Mouse (Mus musculus) limb, embryonic 13.5 days (tissue): ENCODE measurements around the gene Eng. TPM values are rescaled to one million over a fixed set of nuclear protein-coding genes. Genes with fewer than 3 reads are reported as not detected.

Source experiments
- ATAC-seq: fragments of 200-750 bp; cut with Nextera tagmentation; 2 replicates; pipeline ENCODE4 v1.8.0; 2017; ENCODE audit warnings: low read depth, moderate number of reproducible peaks, moderate TSS enrichment; ENCODE audit not compliant: low FRiP score
- H3K27ac ChIP-seq: fragments of 300-500 bp; sonication (generic); 2 replicates; pipeline ENCODE4 v1.5.1; 2015; ENCODE audit warnings: inconsistent platforms, mild to moderate bottlenecking, moderate library complexity
- H3K27me3 ChIP-seq: fragments of 300-500 bp; sonication (generic); 2 replicates; pipeline ENCODE4 v1.6.1; 2015; ENCODE audit warnings: mild to moderate bottlenecking, inconsistent platforms
- H3K36me3 ChIP-seq: fragments of 300-500 bp; sonication (generic); 2 replicates; pipeline ENCODE4 v1.6.1; 2015; ENCODE audit warnings: inconsistent platforms, mild to moderate bottlenecking, moderate library complexity
- H3K4me1 ChIP-seq: fragments of 300-500 bp; sonication (generic); 2 replicates; pipeline ENCODE4 v1.6.1; 2015; ENCODE audit warnings: inconsistent platforms
- H3K4me2 ChIP-seq: fragments of 300-500 bp; sonication (generic); replicated peaks from 2 replicates; pipeline ENCODE4 v1.6.1; 2015; ENCODE audit warnings: inconsistent platforms, mild to moderate bottlenecking, moderate library complexity
- H3K4me3 ChIP-seq: fragments of 300-500 bp; sonication (generic); 2 replicates; pipeline ENCODE4 v1.5.1; 2015; ENCODE audit warnings: moderate library complexity, mild to moderate bottlenecking, inconsistent platforms
- H3K9ac ChIP-seq: fragments of 300-500 bp; sonication (generic); 2 replicates; pipeline ENCODE4 v1.6.1; 2015; ENCODE audit warnings: mild to moderate bottlenecking, inconsistent platforms
- H3K9me3 ChIP-seq: fragments of 300-500 bp; sonication (generic); 2 replicates; pipeline ENCODE4 v1.6.1; 2016; ENCODE audit warnings: inconsistent platforms
- WGBS: fragments of 180-500 bp; shearing (Covaris S2); methylation state at CpG from one replicate; pipeline ENCODE4 v1.1.7; 2015; 5-methylcytosine and 5-hydroxymethylcytosine counted together
- polyA plus RNA-seq: library from polyadenylated mRNA; unstranded; fragments of >200 nt; fragmentation: Nextera tagmentation; extraction: Ambion mirVana; gene quantifications from 2 replicates; pipeline ENCODE4 v1.2.1, GENCODE M21; 2015

The Eng gene
- polyA plus RNA-seq = 43.5 and 45.6 TPM in 2 replicates

DNA sequence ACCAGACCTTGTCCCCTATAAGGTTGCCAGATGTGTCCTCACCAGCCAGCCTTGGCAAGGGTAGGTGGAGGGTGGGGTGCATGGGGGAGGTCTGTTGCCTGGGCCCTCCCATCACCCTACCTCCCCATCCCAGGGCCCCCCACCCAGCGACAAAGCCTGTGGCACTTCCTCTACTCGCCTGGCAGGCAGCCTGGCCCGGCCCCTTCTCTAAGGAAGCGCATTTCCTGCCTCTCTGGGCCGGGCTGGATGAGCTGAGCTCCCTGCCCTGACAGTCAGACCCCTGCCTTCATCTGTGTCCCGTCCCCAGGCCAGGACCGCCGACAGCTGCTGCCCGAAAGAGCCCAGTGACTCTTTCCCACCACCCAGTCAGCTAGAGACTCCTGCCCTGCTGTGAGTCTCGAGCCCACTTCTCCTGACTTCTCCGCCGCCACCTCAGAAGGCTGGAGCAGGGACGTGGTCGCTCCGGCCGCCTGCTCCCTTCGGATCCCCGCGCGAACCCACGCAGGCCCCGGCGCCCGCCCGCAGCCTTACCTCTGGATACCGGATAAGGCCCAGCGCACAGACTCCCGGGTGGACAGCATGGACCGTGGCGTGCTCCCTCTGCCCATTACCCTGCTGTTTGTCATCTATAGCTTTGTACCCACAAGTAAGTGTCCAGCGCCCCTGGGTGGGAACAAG, at the start of gene Eng:
TSS of gene Eng (plus strand) at position 217 of the 678 bp plus-strand sequence.
- peak within 1 kb of the TSS; percentile 59 for H3K9ac ChIP-seq
- no peaks in the 10 kb centered on the region for H3K9me3 ChIP-seq
- no peaks in the 10 kb centered on the region for H3K36me3 ChIP-seq
- peak within 1 kb of the TSS; percentile 35 for H3K4me3 ChIP-seq
- peak within 1 kb of the TSS; percentile 53 for H3K4me2 ChIP-seq
- peaks cover 29% of the 10 kb centered on the region for H3K4me1 ChIP-seq
- H3K27ac ChIP-seq = peak within 1 kb of the TSS; percentile 44; the same call in 1 of the 2 replicates
- ATAC-seq = peak; percentile 55; the same call in 1 of the 2 replicates
- WGBS = 61% methylated on average over 28 of the region's 31 CpGs
- no peaks in the 10 kb centered on the region for H3K27me3 ChIP-seq

DNA sequence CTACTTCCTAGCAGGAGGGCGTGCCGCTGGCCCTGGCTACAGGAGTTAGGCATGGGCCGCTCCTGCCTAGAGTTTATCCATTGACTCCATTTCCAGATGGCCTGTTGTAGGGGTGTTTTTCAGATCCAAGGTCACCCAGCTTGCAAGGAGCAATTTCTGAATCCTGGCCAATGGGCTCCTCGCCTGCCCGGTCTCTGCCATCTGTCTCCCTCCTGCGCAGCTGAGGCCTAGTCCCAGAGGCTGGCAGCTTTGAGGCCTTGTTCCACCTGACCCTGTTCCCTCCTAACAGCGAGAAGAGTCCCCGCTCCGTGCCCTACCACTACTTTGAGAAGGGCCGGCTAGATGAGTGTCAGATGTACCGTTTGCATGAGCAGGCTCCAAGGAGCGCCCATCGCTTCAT, 49.7 kb upstream of the Eng start:
- Histone ChIP-seq H3K4me1 (peaks cover 14% of the 10 kb centered on the region), H3K4me2 (no peak overlapping the region), H3K9ac (no peak overlapping the region), H3K36me3 (peaks cover 37% of the 10 kb centered on the region), H3K9me3 (no peaks in the 10 kb centered on the region), H3K27ac (no peak overlapping the region), H3K27me3 (no peaks in the 10 kb centered on the region), H3K4me3 (no peak overlapping the region)
- WGBS = 91% methylated on average over 13 of the region's 13 CpGs
- ATAC-seq = no peak

DNA sequence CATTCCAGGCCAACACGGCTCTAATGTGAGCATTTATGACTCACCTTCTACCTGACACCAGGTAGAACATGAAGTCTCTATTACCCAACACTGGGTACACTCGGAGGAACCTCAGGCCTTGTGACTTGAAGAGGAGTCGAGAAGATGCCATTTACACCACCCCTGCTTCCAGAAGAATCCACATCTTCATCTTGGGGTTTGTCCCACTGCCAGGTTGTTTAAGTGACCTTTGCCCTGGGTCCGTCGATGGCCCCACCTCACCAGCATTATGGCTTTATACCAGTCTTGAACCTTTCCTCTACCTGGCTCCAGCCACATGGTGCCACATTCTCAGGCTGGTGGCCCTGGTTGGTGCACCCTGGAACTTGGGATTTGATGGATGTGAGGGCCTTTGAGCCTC, 49.1 kb upstream of the Eng start:
- H3K9me3 ChIP-seq = no peaks in the 10 kb centered on the region
- WGBS = 84% methylated on average over 5 of the region's 5 CpGs
- H3K4me3 ChIP-seq = no peak overlapping the region
- H3K36me3 ChIP-seq = peaks cover 37% of the 10 kb centered on the region
- no peak overlapping the region for H3K4me2 ChIP-seq
- H3K9ac ChIP-seq = no peak overlapping the region
- ATAC-seq = no peak
- no peaks in the 10 kb centered on the region for H3K27me3 ChIP-seq
- peaks cover 17% of the 10 kb centered on the region for H3K4me1 ChIP-seq
- H3K27ac ChIP-seq = no peak overlapping the region

DNA sequence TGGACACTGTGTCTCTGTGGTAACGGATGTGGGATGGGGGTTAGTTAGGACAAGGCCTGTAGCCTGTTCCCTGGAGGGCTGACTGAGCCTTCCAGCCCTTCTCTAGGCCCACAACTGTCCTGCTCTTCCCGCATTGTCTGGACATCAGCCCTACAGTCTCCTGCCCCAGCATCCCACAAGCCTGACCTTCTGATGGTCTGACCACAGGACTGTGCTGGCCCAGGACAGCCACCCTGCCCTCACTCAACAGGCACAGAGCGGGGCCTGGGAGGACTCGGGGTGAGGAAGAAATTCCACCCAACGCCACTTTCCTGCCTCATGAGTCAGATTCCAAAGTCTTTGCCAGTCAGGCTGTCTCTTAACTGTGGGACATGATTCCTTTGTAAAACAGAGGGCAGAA, 48.7 kb upstream of the Eng start:
- no peaks in the 10 kb centered on the region for H3K27me3 ChIP-seq
- H3K4me3 ChIP-seq = no peak overlapping the region
- H3K9ac ChIP-seq = no peak overlapping the region
- 89% methylated on average over 5 of the region's 5 CpGs for WGBS
- H3K36me3 ChIP-seq = peaks cover 37% of the 10 kb centered on the region
- no peak overlapping the region for H3K4me2 ChIP-seq
- H3K9me3 ChIP-seq = no peaks in the 10 kb centered on the region
- peaks cover 20% of the 10 kb centered on the region for H3K4me1 ChIP-seq
- ATAC-seq = no peak
- H3K27ac ChIP-seq = no peak overlapping the region

DNA sequence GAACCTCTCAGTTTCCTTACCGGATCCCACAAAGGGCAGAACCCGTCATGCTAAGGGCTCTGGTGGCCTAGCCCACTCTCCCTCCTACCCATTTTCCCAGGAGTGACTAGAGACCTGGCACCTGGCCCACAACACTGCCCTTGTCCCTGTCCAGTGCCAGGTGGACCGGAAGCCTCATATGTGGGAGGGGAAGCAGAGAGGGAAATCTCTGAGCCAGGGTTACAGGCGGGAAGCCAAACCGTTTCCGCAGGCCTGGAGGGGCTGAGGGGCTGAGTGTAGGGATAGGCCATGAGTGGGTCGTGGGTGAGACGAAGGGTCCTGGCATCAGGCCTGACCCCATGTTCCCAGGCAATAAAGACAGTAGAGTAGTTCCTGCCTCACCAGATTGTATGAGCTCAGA, 47.9 kb upstream of the Eng start:
- 88% methylated on average over 8 of the region's 8 CpGs for WGBS

DNA sequence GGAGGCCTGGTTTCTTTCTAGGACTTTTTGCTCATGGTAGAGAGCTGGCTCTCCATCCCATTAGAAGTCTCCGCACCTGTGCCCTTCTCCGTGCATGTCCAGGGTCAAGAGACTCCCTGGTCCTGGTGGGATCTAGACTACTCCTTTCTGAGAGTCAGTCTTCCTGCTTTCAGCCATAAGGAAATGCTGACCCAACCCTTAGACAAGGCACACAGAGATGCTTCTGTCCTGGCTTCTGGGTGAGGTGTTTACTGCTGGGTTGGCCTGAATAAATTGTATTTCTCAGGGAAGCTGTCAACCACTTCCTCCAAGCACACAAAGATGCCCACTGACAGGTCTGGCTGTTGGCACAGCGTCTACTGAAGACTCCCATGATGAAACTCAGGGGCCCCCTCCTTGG, 47.0 kb upstream of the Eng start, which contains the start of gene St6galnac6:
TSS of gene St6galnac6 (plus strand) at position 301 of the 400 bp plus-strand sequence.
- Histone ChIP-seq H3K4me1 (peaks cover 20% of the 10 kb centered on the region), H3K9me3 (no peaks in the 10 kb centered on the region), H3K9ac (no peak within 1 kb of the TSS), H3K27ac (no peak within 1 kb of the TSS; the same call in 1 of the 2 replicates), H3K4me2 (no peak within 1 kb of the TSS), H3K36me3 (peaks cover 28% of the 10 kb centered on the region), H3K4me3 (no peak within 1 kb of the TSS), H3K27me3 (no peaks in the 10 kb centered on the region)
- ATAC-seq = no peak
- 88% methylated on average over 3 of the region's 3 CpGs for WGBS

More for the DNA sequence above, 47.9 kb upstream of the Eng start:
- Histone ChIP-seq H3K4me2 (no peak overlapping the region), H3K9ac (no peak overlapping the region), H3K4me3 (no peak overlapping the region), H3K9me3 (no peaks in the 10 kb centered on the region), H3K27me3 (no peaks in the 10 kb centered on the region), H3K27ac (no peak overlapping the region; the same call in 1 of the 2 replicates), H3K36me3 (peaks cover 36% of the 10 kb centered on the region), H3K4me1 (peaks cover 20% of the 10 kb centered on the region)
- no peak for ATAC-seq

DNA sequence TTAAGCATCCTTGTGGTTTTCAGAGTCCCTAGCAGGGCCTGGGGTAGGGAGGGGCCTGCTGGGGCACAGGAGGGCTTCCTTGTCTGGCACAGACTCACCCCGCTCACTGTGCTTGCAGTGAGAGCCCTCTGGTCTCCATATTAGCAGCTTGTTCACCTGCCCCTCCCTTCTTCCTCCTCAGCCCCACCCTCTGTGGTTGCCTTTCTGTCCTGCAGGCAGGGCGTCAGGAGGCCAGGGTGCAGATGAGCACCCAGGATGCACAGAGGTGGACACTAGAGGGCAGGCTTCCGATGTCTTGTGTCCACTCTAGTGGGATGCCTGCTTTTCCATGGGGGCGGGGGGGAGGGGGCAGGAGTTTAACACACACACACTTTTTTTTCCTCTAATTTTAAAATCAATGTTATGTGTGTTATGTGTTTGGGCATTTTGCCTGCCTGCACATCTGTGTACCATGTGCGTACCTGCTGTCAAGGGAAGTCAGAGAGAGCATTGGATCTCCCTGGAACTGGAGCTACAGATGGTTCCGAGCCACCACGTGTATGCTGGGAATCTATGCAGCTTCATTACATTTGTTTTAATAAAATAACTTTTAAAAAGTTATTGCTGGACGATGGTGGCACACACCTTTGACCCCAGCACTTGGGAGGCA, 44.9 kb upstream of the Eng start:
- Histone ChIP-seq H3K9ac (0 out of 2 replicates have a peak overlapping the region, but pooled peaks have one; percentile 43), H3K27me3 (no peaks in the 10 kb centered on the region), H3K27ac (peak overlapping the region; percentile 76; the same call in 1 of the 2 replicates), H3K4me2 (peak overlapping the region; percentile 59; the same call in 1 of the 2 replicates), H3K4me3 (no peak overlapping the region), H3K9me3 (no peaks in the 10 kb centered on the region), H3K4me1 (peaks cover 20% of the 10 kb centered on the region), H3K36me3 (peaks cover 15% of the 10 kb centered on the region)
- 29% methylated on average over 8 of the region's 8 CpGs for WGBS
- ATAC-seq = peak; percentile 60

DNA sequence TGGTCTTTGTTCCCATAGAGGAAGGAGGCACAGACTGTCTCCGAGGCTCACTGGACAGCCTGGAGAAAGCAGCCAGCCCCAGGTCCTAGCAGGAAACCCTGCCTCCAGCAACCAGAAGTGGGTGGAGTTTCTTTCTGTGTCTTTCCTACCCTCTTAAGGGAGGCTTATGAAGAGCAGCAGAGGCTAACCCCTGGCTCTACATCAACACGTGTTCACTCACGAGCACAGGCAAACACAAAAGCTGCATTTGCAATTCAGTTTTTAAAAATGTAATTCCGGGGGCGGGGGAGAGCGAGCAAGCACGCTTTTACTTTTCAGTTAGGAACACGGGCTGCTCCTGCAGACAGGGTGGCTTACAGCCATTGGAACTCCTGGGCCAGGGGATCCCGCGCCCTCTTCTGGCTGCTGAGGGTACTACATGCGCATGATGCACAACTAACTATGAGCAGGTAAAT, 43.8 kb upstream of the Eng start:
- peak overlapping the region; percentile 39 for H3K4me3 ChIP-seq
- peak overlapping the region; percentile 76 for H3K27ac ChIP-seq
- H3K9me3 ChIP-seq = no peaks in the 10 kb centered on the region
- H3K4me2 ChIP-seq = peak overlapping the region; percentile 59
- H3K4me1 ChIP-seq = peaks cover 27% of the 10 kb centered on the region
- H3K27me3 ChIP-seq = no peaks in the 10 kb centered on the region
- peak; percentile 58; the same call in 1 of the 2 replicates for ATAC-seq
- under 1% methylated on average over 11 of the region's 11 CpGs for WGBS
- H3K36me3 ChIP-seq = peaks cover 4% of the 10 kb centered on the region
- H3K9ac ChIP-seq = 0 out of 2 replicates have a peak overlapping the region, but pooled peaks have one; percentile 3

DNA sequence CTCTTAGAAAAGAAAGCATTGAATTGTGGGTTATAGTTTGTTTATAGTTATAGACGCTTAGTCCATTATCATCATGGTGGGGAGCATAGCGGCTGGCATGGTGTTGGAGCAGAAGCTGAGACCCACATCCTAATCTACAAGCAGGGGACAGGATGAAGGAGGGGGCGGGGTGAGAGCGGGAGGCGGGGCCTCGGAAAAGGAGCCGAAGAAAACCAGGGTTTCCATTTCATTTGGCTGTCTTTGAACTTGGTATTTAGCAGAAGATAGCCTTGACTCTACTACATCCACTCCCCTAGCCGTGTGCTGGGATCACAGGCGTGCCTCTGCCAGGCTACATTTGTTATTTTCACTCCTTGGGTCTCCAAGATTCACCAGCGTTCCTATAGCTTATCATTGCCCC, 41.8 kb upstream of the Eng start:
- H3K9me3 ChIP-seq = no peaks in the 10 kb centered on the region
- WGBS = 44% methylated on average over 10 of the region's 10 CpGs
- H3K9ac ChIP-seq = no peak overlapping the region
- no peak overlapping the region for H3K27ac ChIP-seq
- H3K4me3 ChIP-seq = no peak overlapping the region
- no peak overlapping the region for H3K4me2 ChIP-seq
- no peak for ATAC-seq
- no peaks in the 10 kb centered on the region for H3K36me3 ChIP-seq
- no peaks in the 10 kb centered on the region for H3K27me3 ChIP-seq
- H3K4me1 ChIP-seq = peaks cover 44% of the 10 kb centered on the region

DNA sequence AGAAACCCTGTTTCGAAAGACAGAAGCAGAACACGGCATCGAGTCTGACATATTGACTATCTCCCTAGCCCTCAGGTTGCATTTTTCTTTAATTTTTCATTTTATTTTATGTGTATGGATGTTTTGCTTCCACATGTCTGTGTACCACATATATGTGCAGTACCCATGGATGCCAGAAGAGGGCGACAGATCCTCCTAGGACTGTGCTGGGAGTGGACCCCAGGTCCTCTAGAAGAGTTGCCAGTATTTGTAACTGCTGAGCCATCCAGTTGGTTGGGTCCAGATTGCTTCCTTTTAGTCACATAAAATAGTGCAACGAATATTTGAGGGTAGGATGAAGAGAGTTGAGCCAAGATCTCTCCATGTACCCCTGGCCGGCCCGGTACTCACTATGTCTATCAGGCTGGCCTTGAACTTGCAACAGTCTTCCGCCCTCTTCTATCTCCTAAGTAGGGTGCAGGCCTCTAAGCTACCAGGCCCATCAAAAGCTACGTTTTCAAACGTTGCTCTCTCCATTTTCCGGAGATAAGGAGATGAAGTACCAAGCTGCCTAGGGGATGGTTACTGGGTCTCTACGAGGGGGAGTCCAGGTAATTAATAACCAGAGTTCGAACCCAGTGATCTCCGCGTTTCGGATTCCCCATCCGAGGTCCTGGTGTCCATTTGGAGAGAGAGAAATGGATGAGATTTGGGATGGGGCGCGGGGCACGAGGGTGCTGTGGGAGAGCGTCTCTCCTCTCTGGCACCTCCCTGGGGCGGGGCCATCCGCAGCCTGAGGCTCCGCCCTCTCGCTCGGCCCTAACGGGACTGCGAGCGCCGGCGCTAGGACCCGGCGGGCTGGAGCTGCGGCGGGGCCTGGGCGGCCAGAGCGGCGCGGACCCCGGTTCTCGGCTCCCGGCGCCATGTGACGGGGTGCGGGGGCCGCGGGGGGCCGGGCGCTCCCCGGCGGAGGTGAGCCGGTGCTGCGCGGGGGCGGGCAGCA, 39.9 kb upstream of the Eng start:
- Histone ChIP-seq H3K9me3 (no peaks in the 10 kb centered on the region), H3K4me3 (peak overlapping the region; percentile 77), H3K4me2 (peak overlapping the region; percentile 86), H3K4me1 (peaks cover 51% of the 10 kb centered on the region), H3K27ac (no peak overlapping the region), H3K9ac (peak overlapping the region; percentile 87), H3K36me3 (no peaks in the 10 kb centered on the region), H3K27me3 (no peaks in the 10 kb centered on the region)
- 12% methylated on average over 48 of the region's 55 CpGs for WGBS
- ATAC-seq = peak; percentile 78

DNA sequence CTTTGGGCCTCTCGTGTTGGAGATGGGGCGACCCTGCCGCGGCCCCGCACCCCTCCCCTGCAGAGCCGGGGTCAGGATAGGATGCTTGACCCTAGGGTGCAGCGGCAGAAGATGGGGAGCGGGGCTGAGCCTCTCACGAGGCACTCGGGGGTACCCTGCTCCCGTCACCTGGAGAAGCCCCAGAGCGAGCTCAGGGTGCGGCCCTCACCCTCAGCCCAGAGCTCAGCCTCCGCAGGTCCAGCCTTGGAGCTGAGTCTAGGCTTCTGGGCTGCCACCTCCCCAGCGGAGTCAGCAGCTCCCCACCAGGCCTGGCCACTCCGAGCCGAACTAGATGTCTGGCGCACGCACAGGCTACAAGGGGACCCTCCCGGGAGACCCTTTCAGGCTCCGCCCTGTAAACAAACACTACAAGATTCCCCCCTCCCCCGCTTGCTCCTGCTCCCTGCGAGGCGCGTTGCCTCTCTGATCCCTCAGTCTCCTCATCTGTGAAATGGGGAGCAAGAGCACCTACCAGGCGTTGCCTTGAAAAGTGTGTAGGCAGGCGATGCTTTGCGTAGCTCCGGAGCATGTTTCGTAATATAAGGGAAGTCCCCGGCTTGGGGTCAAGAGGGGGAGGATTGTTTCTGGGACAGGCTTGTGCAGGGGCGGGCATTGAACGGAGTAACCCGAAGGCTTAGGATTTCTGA, 39.0 kb upstream of the Eng start:
- Histone ChIP-seq H3K27me3 (no peaks in the 10 kb centered on the region), H3K27ac (peak overlapping the region; percentile 28; the same call in 1 of the 2 replicates), H3K4me3 (peak overlapping the region; percentile 77), H3K9me3 (no peaks in the 10 kb centered on the region), H3K4me1 (peaks cover 44% of the 10 kb centered on the region), H3K4me2 (peak overlapping the region; percentile 86), H3K36me3 (peaks cover 5% of the 10 kb centered on the region), H3K9ac (peak overlapping the region; percentile 87)
- 7% methylated on average over 34 of the region's 34 CpGs for WGBS
- ATAC-seq = peak; percentile 22
